Mouse (Mus musculus) CH12.LX (cell line): ENCODE measurements around the gene Gm10260.

ENCODE experiments used
- JUND ChIP-seq: conservative IDR thresholded peaks from 2 replicates; pipeline ENCODE4 v1.6.1; 2011; ENCODE audit warnings: low read depth, low read length, improper control_type of control experiment
- POLR2A ChIP-seq: IDR thresholded peaks from 2 replicates; pipeline ENCODE4 v1.6.1; 2011; ENCODE audit warnings: low read depth, mild to moderate bottlenecking, improper control_type of control experiment, low read length
- RAD21 ChIP-seq: IDR thresholded peaks from 2 replicates; pipeline ENCODE4 v1.6.1; 2011; ENCODE audit warnings: low read depth, mild to moderate bottlenecking, low read length, improper control_type of control experiment, moderate library complexity
- TCF12 ChIP-seq: IDR thresholded peaks from 2 replicates; pipeline ENCODE4 v1.6.1; 2014; ENCODE audit warnings: low read depth, mild to moderate bottlenecking, inconsistent platforms, low read length, improper control_type of control experiment

DNA sequence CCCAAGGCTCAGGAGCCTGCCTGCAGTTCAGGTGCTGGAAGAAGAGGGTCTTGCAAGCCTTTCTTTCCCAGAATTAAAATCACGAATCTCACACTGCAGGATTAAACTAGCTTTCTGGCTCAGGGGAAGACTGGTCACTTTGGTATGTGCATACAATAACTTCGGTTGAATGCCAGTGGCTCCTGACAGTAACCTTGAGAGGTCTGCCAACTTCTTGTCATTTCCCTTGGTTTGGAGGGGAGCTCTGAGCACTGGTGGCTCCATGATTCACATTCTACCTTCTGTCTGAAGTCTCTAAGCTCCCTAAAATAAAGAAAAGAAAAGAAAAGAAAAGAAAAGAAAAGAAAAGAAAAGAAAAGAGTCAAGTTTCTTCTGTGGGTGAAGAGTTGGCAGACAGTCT, 16.4 kb downstream of the Gm10260 start:
- TF ChIP-seq JUND (no peak), TCF12 (no peak), RAD21 (no peak), POLR2A (no peak)
